Mouse (Mus musculus) B cell, adult (primary cell): Measurements from ENCODE around the gene Npnt. TPM values are rescaled to one million over a fixed set of nuclear protein-coding genes. Genes with fewer than 3 reads are reported as not detected.

Experiments
- total RNA-seq: library from RNA; stranded (reverse); gene quantifications from 4 replicates; pipeline ENCODE4 v1.2.4, GENCODE M21; 2023; ENCODE audit not compliant: inconsistent age

Gene Npnt
- 0.12 TPM in 1 of 4 replicates, not detected in the others for total RNA-seq

GRCm38 (mm10) chr3:132949791-132950528, at the start of gene Npnt:
Gene Npnt, minus strand, starts transcription at chr3:132950291.

Other genes with a start within 250 kb of the Npnt start
- 15.0 to 19.9 TPM (median 18.6 TPM) in 4 replicates for gene Ints12, start 141.5 kb upstream of the Npnt start, total RNA-seq
- gene Gstcd, start 141.7 kb upstream of the Npnt start, total RNA-seq: 14.7 to 20.4 TPM (median 18.8 TPM) in 4 replicates